Mouse (Mus musculus): ENCODE measurements around the gene Unc45b. TPM values are rescaled to one million over a fixed set of nuclear protein-coding genes. Genes with fewer than 3 reads are reported as not detected.
"Not testable (repeated sequence)": the region's sequence is repeated elsewhere in the genome, so short reads cannot be mapped to it uniquely, and the experiment has no call there.

Gene Unc45b
- polyA plus RNA-seq, 1 experiment = 3.3 TPM

DNA sequence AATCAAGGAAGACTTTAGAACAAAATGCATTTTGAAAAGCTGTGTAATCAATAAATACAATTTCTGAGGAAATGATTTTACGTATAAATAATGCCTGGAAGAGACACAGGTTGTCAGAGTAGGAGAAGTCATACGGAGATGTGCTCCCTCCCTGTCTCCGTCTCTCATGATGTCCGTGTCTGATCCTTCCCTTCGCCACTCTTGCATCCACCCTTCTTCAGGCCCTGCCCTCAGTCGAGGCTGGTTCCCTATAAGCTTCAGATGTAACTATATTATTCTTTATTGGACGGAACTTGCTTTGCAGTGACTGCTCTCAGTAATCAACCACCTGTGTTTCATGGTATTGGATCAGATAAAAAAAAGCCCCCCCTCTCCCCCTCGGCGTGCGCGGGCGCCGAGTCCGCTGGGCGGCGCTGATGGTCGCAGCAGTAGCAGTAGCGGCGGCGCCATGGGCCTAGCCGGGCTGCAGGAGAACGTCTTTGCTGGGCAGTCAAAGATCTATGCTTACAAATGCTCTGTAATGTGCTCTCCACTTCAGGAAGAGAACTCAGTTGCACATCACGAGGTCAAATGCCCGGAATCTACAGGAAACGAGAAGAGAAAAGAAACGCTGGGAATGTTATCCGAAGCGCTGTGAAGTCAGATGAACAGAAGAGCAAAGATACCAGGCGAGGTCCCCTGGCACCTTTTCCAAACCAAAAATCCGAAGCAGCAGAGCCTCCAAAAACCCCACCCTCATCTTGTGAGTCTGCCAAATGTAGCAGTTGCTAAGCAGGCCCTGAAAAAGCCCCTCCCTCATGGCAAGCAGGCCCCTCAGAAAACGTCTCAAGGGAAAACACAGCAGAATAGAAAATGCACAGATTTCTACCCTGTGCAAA lies 60.6 kb downstream of the Unc45b start:
- Histone ChIP-seq H3K27ac (ENCODE audit: control insufficient read depth, insufficient read depth, low read depth, low read length) (no peak overlapping the region), H3K4me1 (ENCODE audit: control insufficient read depth, insufficient read depth, low read length) (peaks cover 10% of the 10 kb centered on the region), H3K4me3 (ENCODE audit: control insufficient read depth, low read depth, low read length) (peak overlapping the region; percentile 69), H3K36me3 (ENCODE audit: control insufficient read depth, insufficient read depth, low read length) (no peaks in the 10 kb centered on the region), H3K27me3 (ENCODE audit: control insufficient read depth, insufficient read depth, low read length) (no peaks in the 10 kb centered on the region)
- no peak for TF ChIP-seq CTCF (IDR thresholded peaks at IDR 0.05; ENCODE audit: control insufficient read depth, insufficient read depth, insufficient replicate concordance, low read depth, low read length)
- no peak for TF ChIP-seq POLR2A (IDR thresholded peaks at IDR 0.05; ENCODE audit: control insufficient read depth, low read depth, low read length)

DNA sequence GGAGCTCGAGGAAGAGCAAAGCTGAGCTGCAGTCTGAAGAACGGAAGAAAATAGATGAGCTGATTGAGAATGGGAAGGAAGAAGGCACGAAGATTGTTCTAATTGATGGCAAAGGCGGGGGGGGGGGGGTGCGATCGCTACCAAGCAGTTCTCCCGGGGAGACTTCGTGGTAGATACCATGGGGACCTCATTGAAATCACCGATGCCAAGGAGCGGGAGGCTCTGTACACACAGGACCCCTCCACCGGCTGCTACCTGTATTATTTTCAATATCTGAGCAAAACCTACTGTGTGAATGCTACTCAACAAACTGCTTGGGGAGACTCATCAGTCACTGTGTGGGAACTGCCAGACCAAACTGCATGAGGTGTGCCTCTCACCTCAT lies 61.2 kb downstream of the Unc45b start:
- Histone ChIP-seq H3K27ac (ENCODE audit: control insufficient read depth, insufficient read depth, low read depth, low read length) (no peak overlapping the region), H3K36me3 (ENCODE audit: control insufficient read depth, insufficient read depth, low read length) (no peaks in the 10 kb centered on the region), H3K27me3 (ENCODE audit: control insufficient read depth, insufficient read depth, low read length) (no peaks in the 10 kb centered on the region), H3K4me1 (ENCODE audit: control insufficient read depth, insufficient read depth, low read length) (peaks cover 10% of the 10 kb centered on the region), H3K4me3 (ENCODE audit: control insufficient read depth, low read depth, low read length) (peak overlapping the region; percentile 69)
- no peak for TF ChIP-seq CTCF (IDR thresholded peaks at IDR 0.05; ENCODE audit: control insufficient read depth, insufficient read depth, insufficient replicate concordance, low read depth, low read length)
- TF ChIP-seq POLR2A (IDR thresholded peaks at IDR 0.05; ENCODE audit: control insufficient read depth, low read depth, low read length) = no peak

DNA sequence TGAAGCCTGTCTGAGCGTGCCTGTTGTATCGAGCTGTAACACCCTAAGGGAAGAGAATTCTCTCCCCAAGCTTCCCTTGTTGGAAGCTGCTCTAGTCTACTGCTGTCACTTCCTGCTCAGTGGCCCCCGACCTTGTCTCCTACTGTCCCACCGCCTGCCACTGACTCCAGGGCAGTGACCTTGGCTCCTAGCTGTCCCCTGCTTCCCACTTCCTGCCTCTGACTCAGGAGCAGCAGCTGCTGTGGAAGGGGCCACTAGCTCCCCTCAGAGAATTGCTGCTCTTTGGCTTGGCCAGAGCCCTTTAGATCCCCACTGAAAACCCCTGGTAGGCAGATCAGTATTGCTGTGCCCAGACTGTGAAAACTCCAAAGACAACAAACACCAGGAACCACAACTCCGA lies 63.6 kb downstream of the Unc45b start:
- TF ChIP-seq CTCF (IDR thresholded peaks at IDR 0.05; ENCODE audit: control insufficient read depth, insufficient read depth, insufficient replicate concordance, low read depth, low read length) (no peak), POLR2A (IDR thresholded peaks at IDR 0.05; ENCODE audit: control insufficient read depth, low read depth, low read length) (no peak)
- Histone ChIP-seq H3K36me3 (ENCODE audit: control insufficient read depth, insufficient read depth, low read length) (no peaks in the 10 kb centered on the region), H3K27ac (ENCODE audit: control insufficient read depth, insufficient read depth, low read depth, low read length) (no peak overlapping the region), H3K4me1 (ENCODE audit: control insufficient read depth, insufficient read depth, low read length) (peaks cover 10% of the 10 kb centered on the region), H3K27me3 (ENCODE audit: control insufficient read depth, insufficient read depth, low read length) (no peaks in the 10 kb centered on the region), H3K4me3 (ENCODE audit: control insufficient read depth, low read depth, low read length) (no peak overlapping the region)

DNA sequence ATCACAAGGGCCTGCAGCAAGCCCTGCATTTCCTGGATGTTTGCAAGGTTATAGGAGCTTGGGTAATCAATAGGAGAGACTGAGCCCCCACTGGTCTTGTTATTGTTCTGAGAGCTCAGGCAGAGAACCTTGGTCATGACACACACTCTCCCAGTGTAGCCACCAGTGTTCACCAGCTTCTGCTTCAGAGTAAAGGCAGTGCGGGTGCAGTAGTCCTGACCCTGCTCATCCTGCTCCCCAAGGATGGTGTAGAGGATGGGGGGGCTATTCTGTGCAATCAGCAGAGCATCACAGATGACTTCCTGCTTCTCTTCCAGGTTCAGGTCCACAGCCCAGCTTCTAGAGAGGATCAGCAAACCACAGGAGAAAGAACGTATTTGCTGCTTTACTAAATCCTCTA lies 72.1 kb downstream of the Unc45b start:
- H3K27me3 ChIP-seq (ENCODE audit: control insufficient read depth, insufficient read depth, low read length); H3K4me3 ChIP-seq (ENCODE audit: control insufficient read depth, low read depth, low read length); H3K27ac ChIP-seq (ENCODE audit: control insufficient read depth, insufficient read depth, low read depth, low read length); H3K4me1 ChIP-seq (ENCODE audit: control insufficient read depth, insufficient read depth, low read length); H3K36me3 ChIP-seq (ENCODE audit: control insufficient read depth, insufficient read depth, low read length): not testable (repeated sequence)

DNA sequence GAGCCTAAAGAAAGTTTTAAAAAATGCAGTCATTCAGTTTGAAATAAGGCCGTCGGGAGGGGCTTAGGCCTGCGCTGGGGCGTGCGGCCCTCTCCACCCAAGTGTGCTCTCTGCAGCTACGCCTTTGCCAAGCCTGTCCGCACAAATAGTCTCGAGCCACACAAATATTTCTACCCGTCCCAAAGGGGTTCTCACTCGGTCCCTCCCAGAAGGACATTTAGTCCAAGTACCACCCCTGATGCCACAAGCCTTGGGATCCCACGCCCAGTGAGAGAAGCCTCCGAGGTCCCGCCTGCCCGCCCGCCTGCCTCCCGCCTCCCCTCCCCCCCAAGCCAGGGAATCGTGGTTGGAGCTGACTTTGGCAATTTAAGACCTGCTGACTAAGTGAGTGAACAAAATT lies 72.8 kb downstream of the Unc45b start:
- H3K36me3 ChIP-seq (ENCODE audit: control insufficient read depth, insufficient read depth, low read length) = no peaks in the 10 kb centered on the region
- no peaks in the 10 kb centered on the region for H3K27me3 ChIP-seq (ENCODE audit: control insufficient read depth, insufficient read depth, low read length)
- no peak overlapping the region for H3K27ac ChIP-seq (ENCODE audit: control insufficient read depth, insufficient read depth, low read depth, low read length)
- H3K4me1 ChIP-seq (ENCODE audit: control insufficient read depth, insufficient read depth, low read length) = no peaks in the 10 kb centered on the region
- H3K4me3 ChIP-seq (ENCODE audit: control insufficient read depth, low read depth, low read length) = no peak overlapping the region
- TF ChIP-seq CTCF (IDR thresholded peaks at IDR 0.05; ENCODE audit: control insufficient read depth, insufficient read depth, insufficient replicate concordance, low read depth, low read length) (no peak), POLR2A (IDR thresholded peaks at IDR 0.05; ENCODE audit: control insufficient read depth, low read depth, low read length) (no peak)

DNA sequence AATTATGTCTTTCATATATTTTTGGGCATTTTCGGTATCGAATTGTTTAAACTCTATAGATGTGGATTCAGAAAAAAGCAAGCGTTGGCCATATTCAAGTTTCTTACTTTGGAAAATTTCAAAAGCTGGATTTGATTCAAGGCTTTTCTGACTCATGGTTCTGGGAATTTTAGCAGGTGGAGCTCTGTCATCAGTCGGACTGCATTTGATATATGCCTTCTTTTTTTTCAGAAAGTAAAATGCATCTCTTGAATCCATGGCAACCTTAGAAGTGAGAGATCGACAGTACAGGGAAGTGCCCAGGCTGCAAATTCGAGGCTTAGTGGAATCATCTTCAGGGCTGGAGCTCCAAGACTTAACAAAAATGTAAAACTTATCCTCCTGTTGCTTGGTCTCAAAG lies 77.3 kb downstream of the Unc45b start:
- peaks cover 5% of the 10 kb centered on the region; the same call in 1 of the 2 replicates for H3K4me1 ChIP-seq (ENCODE audit: control insufficient read depth, insufficient read depth, low read length)
- no peaks in the 10 kb centered on the region for H3K27me3 ChIP-seq (ENCODE audit: control insufficient read depth, insufficient read depth, low read length)
- no peak overlapping the region for H3K4me3 ChIP-seq (ENCODE audit: control insufficient read depth, low read depth, low read length)
- H3K27ac ChIP-seq (ENCODE audit: control insufficient read depth, insufficient read depth, low read depth, low read length) = no peak overlapping the region
- no peaks in the 10 kb centered on the region for H3K36me3 ChIP-seq (ENCODE audit: control insufficient read depth, insufficient read depth, low read length)
- TF ChIP-seq CTCF (IDR thresholded peaks at IDR 0.05; ENCODE audit: control insufficient read depth, insufficient read depth, insufficient replicate concordance, low read depth, low read length) (no peak), POLR2A (IDR thresholded peaks at IDR 0.05; ENCODE audit: control insufficient read depth, low read depth, low read length) (no peak)

DNA sequence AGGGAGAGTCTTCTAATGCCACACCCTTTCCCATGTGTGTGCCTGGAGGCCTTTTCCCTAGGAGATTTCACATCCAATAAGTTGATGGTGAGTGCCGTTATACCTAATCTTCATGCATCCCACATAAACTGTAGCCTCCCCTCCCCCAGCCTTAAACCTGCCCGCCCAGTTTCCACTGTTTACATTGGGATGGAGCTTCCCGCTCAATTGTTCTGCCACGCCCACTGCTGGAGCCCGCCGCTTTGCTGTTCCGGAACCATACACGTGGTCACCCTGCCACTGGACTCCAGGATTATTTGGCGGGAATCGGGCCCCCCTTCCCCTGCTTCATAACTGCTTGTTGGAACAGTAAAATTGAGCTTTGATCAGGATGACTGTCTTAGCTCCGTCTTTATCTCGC lies 79.0 kb downstream of the Unc45b start:
- no peaks in the 10 kb centered on the region for H3K36me3 ChIP-seq (ENCODE audit: control insufficient read depth, insufficient read depth, low read length)
- no peak overlapping the region for H3K27ac ChIP-seq (ENCODE audit: control insufficient read depth, insufficient read depth, low read depth, low read length)
- no peak overlapping the region for H3K4me3 ChIP-seq (ENCODE audit: control insufficient read depth, low read depth, low read length)
- H3K4me1 ChIP-seq (ENCODE audit: control insufficient read depth, insufficient read depth, low read length) = peaks cover 5% of the 10 kb centered on the region; the same call in 1 of the 2 replicates
- H3K27me3 ChIP-seq (ENCODE audit: control insufficient read depth, insufficient read depth, low read length) = no peaks in the 10 kb centered on the region
- TF ChIP-seq CTCF (IDR thresholded peaks at IDR 0.05; ENCODE audit: control insufficient read depth, insufficient read depth, insufficient replicate concordance, low read depth, low read length) (no peak), POLR2A (IDR thresholded peaks at IDR 0.05; ENCODE audit: control insufficient read depth, low read depth, low read length) (no peak)

DNA sequence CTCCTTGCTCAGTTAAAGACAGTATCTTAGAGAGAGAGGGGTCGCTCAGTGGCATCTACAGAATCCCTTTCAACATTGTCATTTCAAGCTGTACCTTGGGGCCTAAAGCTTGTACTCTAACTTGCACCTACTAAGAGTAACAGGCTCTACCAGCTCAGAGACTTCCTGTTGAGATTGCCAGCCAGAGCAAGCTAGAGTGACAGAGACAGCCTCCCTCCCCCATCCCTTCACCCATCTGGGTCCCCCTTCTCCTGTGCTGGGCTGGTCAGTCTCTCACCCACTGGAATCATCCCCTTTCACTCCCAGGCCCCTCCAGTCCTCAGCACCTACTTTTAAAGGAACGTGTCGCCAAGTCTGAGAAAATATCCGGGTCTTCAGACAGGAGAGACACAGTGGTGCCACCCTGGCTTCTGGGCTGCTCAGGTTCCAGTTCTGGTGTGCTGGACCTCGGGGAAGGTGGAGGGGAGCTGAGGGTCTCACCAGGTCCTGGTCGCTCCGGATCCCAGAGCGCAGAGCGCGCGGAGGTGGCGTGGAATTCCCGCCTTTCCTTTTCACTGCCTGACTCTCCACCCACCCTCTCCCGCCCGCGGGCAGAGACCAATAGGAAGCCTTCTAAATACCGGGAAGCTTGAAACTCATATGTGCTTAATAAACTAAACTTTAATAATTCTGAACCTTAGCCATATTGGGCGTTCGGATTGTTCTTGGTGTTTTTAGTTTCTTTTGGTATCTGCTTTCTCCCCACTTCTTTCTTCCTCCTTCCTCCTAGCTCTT lies 80.4 kb downstream of the Unc45b start:
- not testable (repeated sequence) for H3K27me3 ChIP-seq (ENCODE audit: control insufficient read depth, insufficient read depth, low read length); H3K4me1 ChIP-seq (ENCODE audit: control insufficient read depth, insufficient read depth, low read length); H3K27ac ChIP-seq (ENCODE audit: control insufficient read depth, insufficient read depth, low read depth, low read length); H3K36me3 ChIP-seq (ENCODE audit: control insufficient read depth, insufficient read depth, low read length)
- peak overlapping the region; percentile 79 for H3K4me3 ChIP-seq (ENCODE audit: control insufficient read depth, low read depth, low read length)

Data from testis, adult 2 months (tissue).